Mouse (Mus musculus): ENCODE results near the gene Tmem211. TPM values are rescaled to one million over a fixed set of nuclear protein-coding genes. Genes with fewer than 3 reads are reported as not detected.

Tmem211 gene
- 0.46 and 0.59 TPM in 2 replicates for polyA plus RNA-seq (2015; fragmentation: Nextera tagmentation; extraction: Ambion mirVana)

DNA sequence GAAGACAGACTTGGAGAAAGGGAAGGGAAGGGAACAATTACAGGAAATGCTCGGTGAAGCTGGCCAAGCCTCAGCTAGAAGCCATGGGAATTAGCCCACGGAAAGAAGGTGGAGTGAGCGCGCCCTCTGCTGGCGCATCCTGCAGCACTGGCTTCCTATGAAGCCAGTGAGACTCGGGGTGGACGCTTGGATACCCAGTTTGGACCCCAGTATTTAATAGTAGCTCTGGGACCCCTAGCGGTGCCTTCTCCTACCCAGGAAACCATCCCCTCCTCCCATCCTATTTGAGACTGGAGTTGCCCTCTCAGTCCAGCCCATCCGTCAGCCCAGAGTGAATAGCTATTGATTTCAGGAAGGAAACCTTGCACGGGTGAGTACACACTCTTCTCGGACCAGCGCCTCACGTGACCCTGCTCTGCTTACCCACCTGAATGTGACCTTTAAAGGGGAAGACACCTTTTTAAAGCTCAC lies at the start of gene Tmem211:
Tmem211 (plus strand) TSS at position 278 of the 471 bp plus-strand sequence.
- H3K4me2 ChIP-seq (replicated peaks; ENCODE audit: low read depth) = peak within 1 kb of the TSS; percentile 48
- no peaks in the 10 kb centered on the region for H3K9me3 ChIP-seq (ENCODE audit: control insufficient read depth, low read length)
- peak within 1 kb of the TSS; percentile 5 for H3K4me3 ChIP-seq (ENCODE audit: low read depth, low read length)
- no peaks in the 10 kb centered on the region for H3K36me3 ChIP-seq (ENCODE audit: control insufficient read depth, insufficient read depth, low read length)
- H3K27me3 ChIP-seq (ENCODE audit: control insufficient read depth, insufficient read depth, low read length) = no peaks in the 10 kb centered on the region
- 0% methylated on average over 13 of the region's 13 CpGs for WGBS
- DNase-seq (ENCODE audit: low spot score) (peak; percentile 89), ATAC-seq (ENCODE audit: low FRiP score, low TSS enrichment) (peak; percentile 71)
- 0 out of 2 replicates have a peak within 1 kb of the TSS, but pooled peaks have one; percentile 25 for H3K27ac ChIP-seq (replicated peaks)
- H3K9ac ChIP-seq (ENCODE audit: low read length) = peak within 1 kb of the TSS; percentile 36; the same call in 1 of the 2 replicates
- H3K4me1 ChIP-seq (replicated peaks; ENCODE audit: control insufficient read depth, insufficient read depth) = no peaks in the 10 kb centered on the region
- TF ChIP-seq CTCF (IDR thresholded peaks at IDR 0.05; ENCODE audit: low read depth) (peak; percentile 96), EP300 (optimal IDR thresholded peaks at IDR 0.05) (no peak)

DNA sequence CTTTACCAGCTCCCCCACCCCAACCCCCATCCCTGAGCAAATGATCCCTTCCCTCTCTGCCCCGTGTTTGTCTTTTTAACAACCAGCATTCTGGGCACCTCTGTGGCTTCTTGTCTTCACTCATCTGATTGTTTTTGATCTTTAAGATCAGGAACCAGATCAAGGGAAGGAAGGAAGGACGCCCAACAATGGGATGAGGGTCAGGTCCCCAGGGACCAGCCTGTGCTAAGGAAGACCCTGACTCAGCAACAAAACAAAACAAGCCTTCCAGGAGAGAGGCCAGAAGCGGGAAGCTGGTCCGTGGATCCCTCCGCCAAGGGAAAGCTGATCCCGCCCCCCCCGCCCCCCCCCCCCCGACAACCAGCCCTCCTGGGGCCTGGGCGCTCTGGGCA lies 47.3 kb upstream of the Tmem211 start:
- Histone ChIP-seq H3K4me2 (replicated peaks; ENCODE audit: low read depth) (peak overlapping the region; percentile 44; the same call in 1 of the 2 replicates), H3K4me1 (replicated peaks; ENCODE audit: control insufficient read depth, insufficient read depth) (no peaks in the 10 kb centered on the region), H3K27ac (replicated peaks) (peak overlapping the region; percentile 67), H3K9ac (ENCODE audit: low read length) (0 out of 2 replicates have a peak overlapping the region, but pooled peaks have one; percentile 52), H3K4me3 (ENCODE audit: low read depth, low read length) (no peak overlapping the region), H3K36me3 (ENCODE audit: control insufficient read depth, insufficient read depth, low read length) (0 out of 2 replicates have a peak, but pooled peaks cover 1% of the 10 kb centered on the region), H3K27me3 (ENCODE audit: control insufficient read depth, insufficient read depth, low read length) (no peaks in the 10 kb centered on the region), H3K9me3 (ENCODE audit: control insufficient read depth, low read length) (no peaks in the 10 kb centered on the region)
- no peak for DNase-seq (ENCODE audit: low spot score)
- 11% methylated on average over 2 of the region's 9 CpGs for WGBS
- no peak for ATAC-seq (ENCODE audit: low FRiP score, low TSS enrichment)
- TF ChIP-seq CTCF (IDR thresholded peaks at IDR 0.05; ENCODE audit: low read depth) = no peak
- TF ChIP-seq EP300 (optimal IDR thresholded peaks at IDR 0.05) = no peak

DNA sequence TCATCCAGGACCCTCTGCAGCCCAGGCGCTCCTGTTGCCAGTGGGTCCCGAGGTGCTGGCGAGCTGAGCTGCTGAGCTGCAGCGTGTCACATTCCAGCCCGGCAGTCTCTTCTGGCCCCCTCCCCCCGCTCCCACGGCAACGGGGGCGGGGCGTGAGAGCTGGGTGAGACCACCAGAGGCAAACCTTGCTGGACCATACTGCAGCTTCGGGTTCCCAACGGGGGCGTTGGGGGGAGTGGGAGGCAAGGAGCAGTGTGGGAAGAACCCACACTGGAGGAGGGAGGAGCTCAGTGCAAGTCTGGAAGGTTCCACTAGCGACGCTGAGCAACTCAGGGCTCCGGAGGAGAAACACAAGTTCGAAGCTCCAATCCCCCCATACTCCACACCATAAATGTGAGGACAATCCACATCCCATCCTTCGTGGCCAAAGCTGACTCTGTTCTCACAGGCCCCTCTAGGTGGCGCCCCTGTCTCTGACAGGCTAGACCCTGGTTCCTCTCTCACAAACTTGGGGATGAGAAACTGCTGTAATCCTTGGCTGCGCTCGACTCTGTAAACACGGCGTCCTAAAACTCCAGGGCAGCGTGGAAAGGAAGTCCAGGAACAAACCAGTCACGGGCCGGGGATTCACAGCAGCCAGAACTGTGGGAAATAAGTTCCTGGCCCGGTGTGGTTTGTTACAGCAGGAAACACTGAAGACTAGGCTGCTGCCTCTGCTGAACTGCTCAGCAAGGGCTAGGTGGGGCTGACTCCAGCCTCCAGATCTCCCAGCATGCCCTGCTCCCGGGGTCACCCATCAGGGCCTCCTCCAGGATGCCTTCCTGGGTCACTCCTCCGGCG lies 46.6 kb upstream of the Tmem211 start:
- Histone ChIP-seq H3K4me2 (replicated peaks; ENCODE audit: low read depth) (peak overlapping the region; percentile 44), H3K27ac (replicated peaks) (peak overlapping the region; percentile 82), H3K9ac (ENCODE audit: low read length) (0 out of 2 replicates have a peak overlapping the region, but pooled peaks have one; percentile 52), H3K36me3 (ENCODE audit: control insufficient read depth, insufficient read depth, low read length) (0 out of 2 replicates have a peak, but pooled peaks cover 2% of the 10 kb centered on the region), H3K27me3 (ENCODE audit: control insufficient read depth, insufficient read depth, low read length) (no peaks in the 10 kb centered on the region), H3K9me3 (ENCODE audit: control insufficient read depth, low read length) (no peaks in the 10 kb centered on the region), H3K4me3 (ENCODE audit: low read depth, low read length) (0 out of 2 replicates have a peak overlapping the region, but pooled peaks have one; percentile 13), H3K4me1 (replicated peaks; ENCODE audit: control insufficient read depth, insufficient read depth) (no peaks in the 10 kb centered on the region)
- no peak for TF ChIP-seq EP300 (optimal IDR thresholded peaks at IDR 0.05)
- peak; percentile 97 for TF ChIP-seq CTCF (IDR thresholded peaks at IDR 0.05; ENCODE audit: low read depth)
- DNase-seq (ENCODE audit: low spot score) = peak; percentile 86
- ATAC-seq (ENCODE audit: low FRiP score, low TSS enrichment) = peak; percentile 80
- WGBS = 5% methylated on average over 28 of the region's 30 CpGs

DNA sequence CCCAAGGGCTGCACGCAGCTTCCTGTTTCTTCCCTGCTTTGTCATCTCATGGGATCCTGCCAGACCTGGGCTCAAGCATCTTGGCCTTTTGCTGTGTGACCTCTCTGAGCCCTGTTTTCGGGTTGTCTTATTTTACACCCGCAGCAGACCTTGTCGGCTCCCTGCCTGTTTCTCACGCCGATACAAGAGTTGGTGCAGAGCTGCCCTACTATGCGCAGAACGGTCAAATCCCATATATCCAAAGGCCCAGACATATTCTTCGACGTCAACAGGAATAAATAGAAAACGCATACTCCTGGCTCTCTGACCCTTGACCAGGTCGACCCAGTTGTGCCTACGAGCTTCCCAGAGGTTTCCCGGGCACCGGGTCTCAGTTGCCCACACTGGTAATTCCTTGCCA lies 46.0 kb upstream of the Tmem211 start:
- 0 out of 2 replicates have a peak overlapping the region, but pooled peaks have one; percentile 28 for H3K9ac ChIP-seq (ENCODE audit: low read length)
- TF ChIP-seq CTCF (IDR thresholded peaks at IDR 0.05; ENCODE audit: low read depth) = no peak
- no peak for TF ChIP-seq EP300 (optimal IDR thresholded peaks at IDR 0.05)
- peak overlapping the region; percentile 82 for H3K27ac ChIP-seq (replicated peaks)
- 74% methylated on average over 15 of the region's 15 CpGs for WGBS
- H3K27me3 ChIP-seq (ENCODE audit: control insufficient read depth, insufficient read depth, low read length) = no peaks in the 10 kb centered on the region
- peak overlapping the region; percentile 44 for H3K4me2 ChIP-seq (replicated peaks; ENCODE audit: low read depth)
- 0 out of 2 replicates have a peak, but pooled peaks cover 2% of the 10 kb centered on the region for H3K36me3 ChIP-seq (ENCODE audit: control insufficient read depth, insufficient read depth, low read length)
- H3K4me1 ChIP-seq (replicated peaks; ENCODE audit: control insufficient read depth, insufficient read depth) = no peaks in the 10 kb centered on the region
- no peaks in the 10 kb centered on the region for H3K9me3 ChIP-seq (ENCODE audit: control insufficient read depth, low read length)
- no peak for DNase-seq (ENCODE audit: low spot score)
- ATAC-seq (ENCODE audit: low FRiP score, low TSS enrichment) = no peak
- H3K4me3 ChIP-seq (ENCODE audit: low read depth, low read length) = no peak overlapping the region

DNA sequence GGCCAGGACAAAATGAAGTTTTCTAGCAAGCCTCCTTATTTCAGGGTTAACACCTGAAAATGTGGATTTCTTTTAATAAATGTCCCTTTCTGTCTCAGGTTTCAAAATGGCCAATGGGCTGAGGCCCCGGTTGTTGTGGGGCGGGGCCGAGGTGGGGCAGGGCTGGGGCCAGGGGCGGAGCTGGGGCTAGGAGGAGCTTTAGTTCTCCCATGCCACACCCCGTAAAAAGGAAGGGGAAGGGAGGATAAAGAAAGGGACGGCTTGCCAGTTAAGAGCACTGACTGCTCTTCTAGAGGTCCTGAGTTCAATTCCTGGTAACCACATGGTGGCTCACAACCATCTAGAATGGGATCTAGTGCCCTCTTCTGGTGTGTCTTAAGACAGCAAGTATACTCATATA lies 45.3 kb upstream of the Tmem211 start:
- Histone ChIP-seq H3K9me3 (ENCODE audit: control insufficient read depth, low read length) (no peaks in the 10 kb centered on the region), H3K4me2 (replicated peaks; ENCODE audit: low read depth) (no peak overlapping the region), H3K9ac (ENCODE audit: low read length) (no peak overlapping the region), H3K4me3 (ENCODE audit: low read depth, low read length) (no peak overlapping the region), H3K27me3 (ENCODE audit: control insufficient read depth, insufficient read depth, low read length) (no peaks in the 10 kb centered on the region), H3K4me1 (replicated peaks; ENCODE audit: control insufficient read depth, insufficient read depth) (no peaks in the 10 kb centered on the region), H3K27ac (replicated peaks) (no peak overlapping the region; the same call in 1 of the 2 replicates), H3K36me3 (ENCODE audit: control insufficient read depth, insufficient read depth, low read length) (0 out of 2 replicates have a peak, but pooled peaks cover 2% of the 10 kb centered on the region)
- 24% methylated on average over 6 of the region's 6 CpGs for WGBS
- no peak for TF ChIP-seq EP300 (optimal IDR thresholded peaks at IDR 0.05)
- peak; percentile 26; the same call in 1 of the 2 replicates for TF ChIP-seq CTCF (IDR thresholded peaks at IDR 0.05; ENCODE audit: low read depth)
- DNase-seq (ENCODE audit: low spot score) (peak; percentile 71), ATAC-seq (ENCODE audit: low FRiP score, low TSS enrichment) (peak; percentile 34; the same call in 1 of the 2 replicates)
